In genomic region chr5:113167733-113168132, GRCm38 (mm10) we compare ENCODE assay signal across 10 mouse cellular contexts. TPM values are rescaled to one million over a fixed set of nuclear protein-coding genes. Genes with fewer than 3 reads are reported as not detected.
DNase-seq lines count a peak whose midpoint lies in the region; ATAC-seq and TF ChIP-seq lines count a peak whose summit lies in the region.
"Had no signal": no experiment of that assay in that cellular context is flagged by ENCODE, and none has a peak within 500 bp of the region (broad histone marks: within the 10 kb centered on the region; RNA-seq: fewer than 3 reads in every experiment).

No protein-coding gene starts in this region.

- peak; percentile 46 to 78 for DNase-seq in heart, postnatal 10 days
- DNase-seq in midbrain, embryonic 14.5 days, result peak; percentile 58
- DNase-seq in adrenal gland, postnatal 36 days, result peak; percentile 38 to 70
- peak; percentile 75 for DNase-seq in liver, postnatal 0 days
- DNase-seq in yolk sac, embryonic 10.5 days (ENCODE audit: low spot score), result no peak
- no peak for DNase-seq in right cerebral cortex, postnatal 25 days

- no peak overlapping the region for H3K27ac ChIP-seq in heart, embryonic 12.5 days (ENCODE audit: poor library complexity, severe bottlenecking)
- no peak overlapping the region for H3K27ac ChIP-seq in midbrain, embryonic 14.5 days (replicated peaks; ENCODE audit: low read depth, low read length)
- no peak overlapping the region for H3K27ac ChIP-seq in midbrain, embryonic 13.5 days
- no peak overlapping the region for H3K27ac ChIP-seq in liver, postnatal 0 days (ENCODE audit: low read depth)
- H3K27ac ChIP-seq: heart, embryonic 13.5 days had no signal

- no peaks in the 10 kb centered on the region for H3K27me3 ChIP-seq in heart, embryonic 12.5 days (replicated peaks)
- no peaks in the 10 kb centered on the region for H3K27me3 ChIP-seq in midbrain, embryonic 14.5 days (ENCODE audit: control insufficient read depth, insufficient read depth, low read length)
- no peaks in the 10 kb centered on the region for H3K27me3 ChIP-seq in midbrain, embryonic 13.5 days
- H3K27me3 ChIP-seq in liver, postnatal 0 days (ENCODE audit: insufficient read depth, low read length), result no peaks in the 10 kb centered on the region
- H3K27me3 ChIP-seq: heart, embryonic 13.5 days had no signal

- H3K4me3 ChIP-seq in heart, embryonic 12.5 days, result no peak overlapping the region
- H3K4me3 ChIP-seq in midbrain, embryonic 14.5 days (replicated peaks; ENCODE audit: low read depth, low read length), result no peak overlapping the region
- no peak overlapping the region for H3K4me3 ChIP-seq in midbrain, embryonic 13.5 days (replicated peaks)
- H3K4me3 ChIP-seq in liver, postnatal 0 days (ENCODE audit: low read depth, low read length), result no peak overlapping the region
- H3K4me3 ChIP-seq: heart, embryonic 13.5 days had no signal

- no peaks in the 10 kb centered on the region for H3K36me3 ChIP-seq in heart, embryonic 12.5 days
- H3K36me3 ChIP-seq in midbrain, embryonic 14.5 days (ENCODE audit: control insufficient read depth, insufficient read depth, low read length), result no peaks in the 10 kb centered on the region
- H3K36me3 ChIP-seq in midbrain, embryonic 13.5 days, result no peaks in the 10 kb centered on the region
- H3K36me3 ChIP-seq in liver, postnatal 0 days (replicated peaks; ENCODE audit: insufficient read depth, low read length), result no peaks in the 10 kb centered on the region
- H3K36me3 ChIP-seq: heart, embryonic 13.5 days had no signal

- no peak for ATAC-seq in heart, embryonic 12.5 days (ENCODE audit: insufficient number of reproducible peaks, low FRiP score)
- no peak for ATAC-seq in midbrain, embryonic 14.5 days (ENCODE audit: low FRiP score, low TSS enrichment)
- ATAC-seq in midbrain, embryonic 13.5 days, result no peak
- no peak for ATAC-seq in liver, postnatal 0 days

- intact Hi-C loops in heart, postnatal 10 days (cut with DNase I), result loop anchor here (2.0 kb wide), 1 partner anchor 69 kb away; no protein-coding TSS in a partner anchor

- H3K9me3 ChIP-seq in heart, embryonic 12.5 days (replicated peaks), result no peaks in the 10 kb centered on the region; the same call in 1 of the 2 replicates
- no peaks in the 10 kb centered on the region for H3K9me3 ChIP-seq in midbrain, embryonic 14.5 days (ENCODE audit: control insufficient read depth, low read length)
- no peaks in the 10 kb centered on the region for H3K9me3 ChIP-seq in midbrain, embryonic 13.5 days
- no peaks in the 10 kb centered on the region for H3K9me3 ChIP-seq in liver, postnatal 0 days (ENCODE audit: low read length)
- H3K9me3 ChIP-seq: heart, embryonic 13.5 days had no signal

- WGBS in heart, embryonic 12.5 days, result 44% methylated on average over 2 of the region's 2 CpGs
- 43% methylated on average over 2 of the region's 2 CpGs for WGBS in midbrain, embryonic 14.5 days
- 50% methylated on average over 2 of the region's 2 CpGs for WGBS in midbrain, embryonic 13.5 days
- 42% methylated on average over 2 of the region's 2 CpGs for WGBS in liver, postnatal 0 days (ENCODE audit: insufficient replicate concordance)

- H3K4me2 ChIP-seq in heart, embryonic 12.5 days, result no peak overlapping the region
- no peak overlapping the region for H3K4me2 ChIP-seq in midbrain, embryonic 14.5 days (ENCODE audit: low read length)
- no peak overlapping the region for H3K4me2 ChIP-seq in midbrain, embryonic 13.5 days (replicated peaks)
- no peak overlapping the region for H3K4me2 ChIP-seq in liver, postnatal 0 days (ENCODE audit: low read depth, low read length)
- H3K4me2 ChIP-seq: heart, embryonic 13.5 days had no signal

- H3K4me1 ChIP-seq in heart, embryonic 12.5 days (replicated peaks), result peaks cover 44% of the 10 kb centered on the region
- peaks cover 9% of the 10 kb centered on the region; the same call in 1 of the 2 replicates for H3K4me1 ChIP-seq in midbrain, embryonic 14.5 days (ENCODE audit: control insufficient read depth, insufficient read depth, low read length)
- H3K4me1 ChIP-seq in midbrain, embryonic 13.5 days (replicated peaks), result peaks cover 23% of the 10 kb centered on the region
- H3K4me1 ChIP-seq in liver, postnatal 0 days (ENCODE audit: insufficient read depth), result peaks cover 13% of the 10 kb centered on the region

- peak; percentile 69 for TF ChIP-seq CTCF in liver, postnatal 0 days (IDR thresholded peaks at IDR 0.05; ENCODE audit: low read depth)

- TF ChIP-seq EP300 in liver, postnatal 0 days (IDR thresholded peaks at IDR 0.05; ENCODE audit: low read depth), result no peak

- H3K9ac ChIP-seq in heart, embryonic 12.5 days, result no peak overlapping the region
- no peak overlapping the region for H3K9ac ChIP-seq in midbrain, embryonic 14.5 days (replicated peaks; ENCODE audit: low read length)
- no peak overlapping the region for H3K9ac ChIP-seq in midbrain, embryonic 13.5 days (replicated peaks)
- H3K9ac ChIP-seq in liver, postnatal 0 days (replicated peaks), result no peak overlapping the region
- H3K9ac ChIP-seq: heart, embryonic 13.5 days had no signal

RNA-seq across cellular contexts. Expression of gene 2900026A02Rik, which starts 53.3 kb away (rescaled TPM):
- total RNA-seq in heart, postnatal 10 days (2021), result 10 to 100 TPM; 46.9 to 51.4 TPM
- 20.0 and 22.8 TPM in 2 replicates for polyA plus RNA-seq in heart, embryonic 12.5 days (2016; fragmentation: Nextera tagmentation; extraction: Ambion mirVana)
- 1.6 and 2.1 TPM in 2 replicates for polyA plus RNA-seq in midbrain, embryonic 14.5 days (2014; fragmentation: Nextera tagmentation; extraction: Ambion mirVana)
- 2.4 and 2.7 TPM in 2 replicates for polyA plus RNA-seq in midbrain, embryonic 13.5 days (2015; fragmentation: Nextera tagmentation; extraction: Ambion mirVana)
- 10 to 100 TPM; 13.2 to 18.5 TPM for total RNA-seq in adrenal gland, postnatal 36 days (2021)
- 2.7 and 3.1 TPM in 2 replicates for polyA plus RNA-seq in liver, postnatal 0 days (2015; fragmentation: Nextera tagmentation; extraction: Ambion mirVana)

RNA-seq across cellular contexts. Expression of gene Tmem211, which starts 59.0 kb away (rescaled TPM):
- total RNA-seq in heart, postnatal 10 days (2021), result not detected
- not detected in 2 replicates for polyA plus RNA-seq in heart, embryonic 12.5 days (2016; fragmentation: Nextera tagmentation; extraction: Ambion mirVana)
- polyA plus RNA-seq in midbrain, embryonic 14.5 days (2014; fragmentation: Nextera tagmentation; extraction: Ambion mirVana), result 0.15 TPM in 1 of 2 replicates, not detected in the other
- not detected in 2 replicates for polyA plus RNA-seq in midbrain, embryonic 13.5 days (2015; fragmentation: Nextera tagmentation; extraction: Ambion mirVana)
- not detected for total RNA-seq in adrenal gland, postnatal 36 days (2021)
- polyA plus RNA-seq in liver, postnatal 0 days (2015; fragmentation: Nextera tagmentation; extraction: Ambion mirVana), result not detected in 2 replicates
- polyA plus RNA-seq: heart, embryonic 13.5 days; lung, embryonic 16.5 days had no signal

Comparison
In these comparisons a context has a peak if more than half of its experiments do, and no peak if none do; other contexts are left out.
1. DNase-seq: peak in heart, postnatal 10 days (2 of 2), midbrain, embryonic 14.5 days (single experiment), adrenal gland, postnatal 36 days (2 of 2) and liver, postnatal 0 days (single experiment); none in yolk sac, embryonic 10.5 days (single experiment) and right cerebral cortex, postnatal 25 days (single experiment).